Mouse (Mus musculus) T-helper 17 cell (primary cell): ENCODE data around the gene Mrgprh.

ENCODE experiments used
- in situ Hi-C, 2 experiments: fragments of 300-600 bp; cut with MboI, MseI; formaldehyde crosslinking; loops; 1 replicate in 1 of 2; 2 replicates in 1 of 2; pipeline ENCODE4 v1.15.1; 2025; ENCODE audit warnings: high pct_unique_total_duplicates in 2 of 2

Mrgprh gene

DNA sequence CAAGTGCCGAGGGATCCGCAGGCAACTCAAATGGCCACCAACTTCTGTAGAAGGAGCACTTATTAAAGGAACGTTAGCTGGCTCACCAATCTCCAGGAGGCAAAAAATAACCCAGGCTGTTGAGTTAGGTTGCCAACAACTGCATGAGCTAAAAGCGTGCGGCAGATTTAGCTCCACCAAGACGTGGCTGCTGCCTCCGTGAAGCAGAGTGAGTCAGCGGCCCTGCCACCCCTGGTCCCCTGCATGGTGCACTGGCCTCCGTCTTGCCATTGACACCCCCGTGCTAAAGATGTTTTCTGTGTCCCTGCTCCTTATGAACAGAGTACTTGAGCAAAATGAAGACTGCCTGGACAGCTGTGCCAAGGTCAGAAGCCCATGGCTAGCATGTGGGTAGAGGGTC is 9.0 kb upstream of the Mrgprh start:
- in situ Hi-C loops = no loop called here

DNA sequence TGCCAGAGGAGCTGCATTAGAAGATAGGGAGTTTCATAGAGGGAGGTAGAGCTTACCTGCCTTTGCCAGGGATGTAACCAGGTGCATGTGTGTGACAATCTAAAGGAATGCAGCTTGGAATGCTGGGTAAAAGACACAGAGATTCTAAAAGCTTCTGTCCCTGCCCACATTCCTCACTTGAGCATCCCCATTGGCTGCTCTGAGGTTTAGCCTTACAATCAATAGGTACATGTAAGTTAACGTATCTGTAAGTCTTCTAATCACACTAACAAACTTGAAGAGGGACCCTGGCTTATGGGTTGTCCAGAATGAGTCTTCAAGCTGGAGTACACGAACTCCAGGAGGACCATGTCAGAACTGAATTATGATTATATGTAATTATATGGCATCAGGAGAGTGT is 7.8 kb upstream of the Mrgprh start, which contains the start of gene Mas1:
Mas1 (minus strand) TSS at position 101 of the 400 bp plus-strand sequence.
- in situ Hi-C loops = no loop called here

DNA sequence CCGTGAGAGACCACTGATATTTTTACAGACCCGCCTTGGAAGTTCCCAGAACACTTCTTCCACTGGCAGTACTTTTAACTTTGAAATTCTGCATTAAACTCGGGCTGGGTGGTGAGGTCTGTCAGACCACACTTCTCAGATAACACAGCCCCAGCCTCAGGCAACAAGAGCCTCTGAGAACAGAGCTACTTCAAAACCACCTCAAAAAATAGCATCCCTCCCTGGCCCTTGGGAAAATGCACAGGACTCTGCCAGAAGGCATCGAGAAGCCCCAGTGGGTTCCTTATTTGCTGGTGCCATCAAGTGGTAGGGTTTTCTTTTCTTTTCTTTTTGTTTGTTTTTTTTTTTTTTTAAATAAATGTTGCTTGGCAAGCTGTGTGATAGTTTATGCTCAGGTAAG is 7.2 kb upstream of the Mrgprh start:
- in situ Hi-C loops = no loop called here

DNA sequence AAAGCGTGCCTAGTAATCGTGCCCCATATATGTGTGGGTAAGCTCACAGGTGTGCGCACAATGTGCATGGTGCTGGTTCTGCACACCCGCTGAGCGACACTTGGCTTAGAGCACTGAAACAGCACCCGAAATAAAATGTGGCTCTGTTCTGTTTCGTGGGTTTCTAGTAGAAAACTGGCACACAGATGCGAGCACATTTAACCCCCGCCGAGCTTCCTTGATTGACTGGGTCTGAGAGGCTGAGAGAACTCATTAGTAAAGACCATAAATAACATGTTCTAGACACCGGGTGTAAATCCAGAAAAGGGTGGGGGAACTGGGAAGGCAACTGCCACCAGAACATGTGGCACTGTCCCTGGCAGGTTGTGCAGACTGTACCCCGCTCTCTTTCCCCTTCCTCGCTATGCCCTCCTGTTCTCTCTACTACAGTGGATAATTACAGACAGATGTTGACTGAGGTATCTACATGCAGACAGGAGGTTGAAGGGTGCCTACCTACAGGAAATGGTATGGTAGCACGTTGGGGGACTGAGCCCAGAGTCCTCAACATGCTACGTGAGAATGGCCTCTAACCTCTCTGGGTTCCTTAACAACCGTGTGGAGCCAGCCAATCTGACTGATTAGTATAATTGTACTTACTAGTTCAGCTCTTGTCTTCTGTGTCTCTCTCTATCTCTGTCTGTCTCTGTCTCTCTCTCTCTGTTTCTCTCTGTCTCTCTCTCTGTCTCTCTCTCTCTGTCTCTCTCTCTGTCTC is 3.4 kb upstream of the Mrgprh start:
- in situ Hi-C loops = no loop called here

DNA sequence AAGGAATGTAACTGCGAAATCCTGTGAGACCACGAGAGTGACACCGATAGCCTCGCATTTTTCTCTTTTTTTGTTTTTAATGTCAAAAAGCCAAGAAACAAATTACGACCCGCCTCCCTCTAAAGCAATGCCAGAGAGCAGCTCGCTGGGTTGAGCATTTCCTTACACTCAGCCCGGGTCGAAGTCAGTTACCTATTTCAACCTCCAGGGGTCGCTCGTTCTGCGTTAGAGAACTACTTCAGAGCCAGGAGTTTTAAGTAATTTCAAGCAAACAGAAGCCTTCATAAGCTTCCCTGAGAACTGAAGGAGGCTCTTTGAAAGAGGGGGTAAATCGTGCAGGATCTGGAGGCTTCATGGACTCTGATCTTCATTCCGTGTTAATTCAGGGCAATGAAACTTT is 4.3 kb downstream of the Mrgprh start:
- in situ Hi-C loops = loop anchor here in 1 of 2 experiments (5.0 to 25.0 kb wide), 2 partner anchors 52 to 282 kb away; no protein-coding TSS in a partner anchor

DNA sequence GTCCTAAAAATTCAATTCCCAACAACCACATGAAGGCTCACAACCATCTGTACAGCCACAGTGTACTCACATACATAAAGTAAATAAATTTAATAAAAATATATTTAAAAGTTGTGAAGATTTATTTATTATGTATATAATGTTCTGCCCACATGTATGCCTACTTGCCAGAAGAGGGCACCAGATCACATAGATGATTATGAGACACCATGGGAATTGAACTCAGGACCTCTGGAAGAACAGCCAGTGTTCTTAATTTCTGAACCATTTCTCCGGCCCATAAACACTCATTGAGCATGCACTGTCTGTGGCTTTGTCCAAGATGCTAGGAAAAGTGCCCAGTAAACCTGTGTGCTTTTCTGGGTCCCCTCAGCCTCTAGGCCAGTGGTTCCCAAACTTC is 5.4 kb downstream of the Mrgprh start:
- in situ Hi-C loops = loop anchor here in 1 of 2 experiments (5.0 to 25.0 kb wide), 2 partner anchors 51 to 281 kb away; no protein-coding TSS in a partner anchor

DNA sequence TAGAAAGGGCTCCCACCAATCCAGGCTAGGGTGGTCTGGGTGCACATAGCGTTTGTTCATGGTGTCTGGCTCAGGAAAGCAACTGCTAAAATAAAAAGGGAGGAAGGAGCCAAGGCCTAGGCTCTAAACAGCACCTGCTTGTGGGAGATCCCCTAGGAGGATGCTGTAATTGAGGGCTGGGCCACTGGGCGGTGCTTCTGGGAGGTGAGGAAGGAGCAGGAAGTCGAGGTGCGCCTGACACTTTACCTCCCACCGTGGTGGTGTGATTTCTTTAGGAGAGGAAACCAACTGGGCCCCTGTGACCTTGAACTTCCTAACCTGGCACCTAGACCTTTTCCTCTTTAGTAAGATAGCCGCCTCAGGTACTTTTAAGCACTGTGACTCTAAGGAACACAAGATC is 10.8 kb downstream of the Mrgprh start:
- in situ Hi-C loops = loop anchor here in 1 of 2 experiments (25.0 kb wide), 1 partner anchor 276 kb away; no protein-coding TSS in a partner anchor

DNA sequence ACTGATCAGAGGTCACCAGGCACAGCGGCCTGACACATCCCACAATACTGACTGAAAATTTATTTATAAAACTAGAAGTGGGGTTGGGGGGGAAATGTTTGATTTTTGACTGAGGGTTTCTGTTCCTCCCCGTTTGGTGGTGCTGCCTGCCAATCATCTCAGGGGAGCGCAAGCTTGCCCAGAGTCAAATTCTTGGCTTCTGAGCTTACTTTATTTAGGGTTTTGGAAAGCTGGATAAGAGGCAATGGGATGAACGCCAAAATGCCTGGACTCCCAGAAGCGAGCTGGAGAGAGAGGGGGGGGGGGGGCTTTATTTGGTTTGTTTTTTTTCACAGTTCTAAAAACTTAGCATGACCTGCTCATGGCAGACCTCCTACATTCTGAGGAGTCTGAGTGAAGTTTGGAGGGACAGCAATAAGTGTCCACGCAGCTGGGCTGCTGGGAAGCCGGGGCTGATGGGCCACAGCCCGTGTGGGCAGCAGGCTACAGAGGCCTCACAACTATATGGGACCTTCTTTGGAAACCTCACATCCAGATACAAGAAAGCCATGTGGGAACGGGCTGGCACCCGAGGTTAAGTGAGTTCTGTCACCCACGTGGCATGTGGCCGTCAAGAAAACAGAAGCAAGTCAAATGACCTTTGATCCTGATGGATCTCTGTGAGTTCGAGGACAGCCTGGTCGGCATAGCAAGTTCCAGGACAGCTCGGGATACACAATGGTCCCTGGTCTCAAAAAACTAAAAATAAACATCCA is 11.4 kb downstream of the Mrgprh start:
- in situ Hi-C loops = loop anchor here in 1 of 2 experiments (25.0 kb wide), 1 partner anchor 275 kb away; no protein-coding TSS in a partner anchor

DNA sequence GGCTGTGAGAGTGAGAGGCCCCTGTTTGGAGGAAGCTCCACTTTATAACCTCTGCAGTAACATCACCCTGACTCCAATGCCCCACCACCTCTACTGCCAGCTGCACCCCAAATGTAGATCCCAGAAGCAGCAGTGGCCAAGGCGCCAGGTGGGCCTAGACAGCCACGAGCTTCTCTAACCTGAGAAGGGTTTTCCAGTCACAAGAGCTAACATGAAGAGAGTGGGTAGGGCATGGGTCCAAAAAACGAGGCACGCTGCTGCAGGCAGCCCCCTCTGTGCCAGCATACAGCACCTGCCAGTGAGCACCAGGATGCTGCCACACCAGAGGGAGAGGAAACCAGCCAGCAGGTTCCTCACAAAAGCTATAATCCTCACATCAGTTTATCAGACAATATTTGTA is 15.2 kb downstream of the Mrgprh start:
- in situ Hi-C loops = loop anchor here in 1 of 2 experiments (25.0 kb wide), 1 partner anchor 271 kb away; no protein-coding TSS in a partner anchor

DNA sequence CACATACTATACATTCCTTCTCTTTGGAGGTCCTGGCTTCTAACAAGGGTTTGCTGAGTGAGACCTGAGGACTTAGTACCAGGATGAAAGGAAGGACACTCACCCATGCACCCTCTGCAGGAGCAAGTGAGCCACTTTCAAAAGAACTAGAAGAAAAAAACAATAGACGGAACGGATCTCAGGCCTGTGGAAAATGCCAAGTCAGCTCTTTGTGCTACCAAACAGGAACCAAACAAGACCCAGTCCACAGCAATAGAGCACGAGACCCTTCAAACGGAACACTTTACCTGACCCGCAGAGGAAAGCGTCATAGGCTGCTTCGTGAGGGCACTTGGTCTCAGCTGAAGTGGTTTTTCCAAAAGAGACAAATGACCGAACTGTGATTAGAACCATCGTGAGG is 16.2 kb downstream of the Mrgprh start:
- in situ Hi-C loops = loop anchor here in 1 of 2 experiments (25.0 kb wide), 1 partner anchor 270 kb away; no protein-coding TSS in a partner anchor

DNA sequence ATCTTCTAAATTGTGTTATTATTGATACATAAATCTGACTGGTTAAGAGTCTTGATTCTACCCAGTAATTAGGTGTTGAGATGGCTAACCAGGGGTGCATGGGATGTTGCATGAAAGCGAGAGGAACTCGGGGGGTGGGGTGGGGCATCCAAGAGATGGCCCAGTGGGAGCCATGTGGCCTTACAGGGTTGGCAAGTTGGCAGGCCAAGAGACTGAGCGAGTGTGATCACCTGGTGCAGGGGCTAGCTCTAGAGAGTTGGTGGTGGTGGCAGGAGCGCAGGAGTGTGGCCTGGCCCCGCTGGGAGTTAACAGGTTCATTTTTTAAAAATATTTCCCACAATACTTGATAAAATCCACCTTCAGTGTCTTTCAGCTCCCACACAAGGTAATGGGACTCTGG is 21.8 kb downstream of the Mrgprh start:
- in situ Hi-C loops = loop anchor here in 1 of 2 experiments (25.0 kb wide), 1 partner anchor 265 kb away; no protein-coding TSS in a partner anchor

DNA sequence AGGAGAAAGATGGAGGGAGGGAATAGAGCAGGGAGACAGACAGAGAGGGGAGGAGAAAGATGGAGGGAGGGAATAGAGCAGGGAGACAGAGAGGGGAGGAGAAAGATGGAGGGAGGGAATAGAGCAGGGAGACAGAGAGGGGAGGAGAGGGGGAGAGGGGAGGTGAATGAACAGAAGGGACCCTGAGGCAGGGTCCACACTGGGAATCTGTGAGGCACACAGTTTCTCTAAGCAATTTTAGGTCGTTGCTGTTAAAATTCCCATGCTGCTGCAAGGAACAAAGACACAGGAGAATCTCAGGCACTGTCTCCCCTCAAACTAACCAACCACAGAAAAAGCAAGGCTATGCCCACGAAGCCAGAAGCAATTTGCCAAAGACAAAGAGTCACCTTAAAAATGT is 22.8 kb downstream of the Mrgprh start:
- in situ Hi-C loops = loop anchor here in 1 of 2 experiments (25.0 kb wide), 1 partner anchor 264 kb away; no protein-coding TSS in a partner anchor

DNA sequence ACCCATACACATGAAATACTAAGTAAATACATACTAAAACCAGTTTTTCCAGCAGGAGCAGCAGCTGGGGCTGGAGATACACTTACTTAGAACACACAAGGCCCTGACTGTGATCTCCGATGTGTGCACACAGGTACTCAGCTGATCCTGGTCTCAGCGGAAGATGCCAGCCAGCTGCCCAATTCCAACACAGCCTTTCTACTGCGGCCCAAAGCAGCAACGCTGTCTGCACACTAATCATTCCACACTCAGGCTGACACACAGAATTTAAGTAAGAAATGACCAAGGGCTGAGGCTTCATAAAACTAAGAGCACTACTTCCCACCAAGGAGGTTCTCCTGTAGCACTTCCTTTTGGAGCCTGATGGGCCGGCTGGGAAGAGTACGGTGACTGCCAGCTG is 26.5 kb downstream of the Mrgprh start:
- in situ Hi-C loops = no loop called here

DNA sequence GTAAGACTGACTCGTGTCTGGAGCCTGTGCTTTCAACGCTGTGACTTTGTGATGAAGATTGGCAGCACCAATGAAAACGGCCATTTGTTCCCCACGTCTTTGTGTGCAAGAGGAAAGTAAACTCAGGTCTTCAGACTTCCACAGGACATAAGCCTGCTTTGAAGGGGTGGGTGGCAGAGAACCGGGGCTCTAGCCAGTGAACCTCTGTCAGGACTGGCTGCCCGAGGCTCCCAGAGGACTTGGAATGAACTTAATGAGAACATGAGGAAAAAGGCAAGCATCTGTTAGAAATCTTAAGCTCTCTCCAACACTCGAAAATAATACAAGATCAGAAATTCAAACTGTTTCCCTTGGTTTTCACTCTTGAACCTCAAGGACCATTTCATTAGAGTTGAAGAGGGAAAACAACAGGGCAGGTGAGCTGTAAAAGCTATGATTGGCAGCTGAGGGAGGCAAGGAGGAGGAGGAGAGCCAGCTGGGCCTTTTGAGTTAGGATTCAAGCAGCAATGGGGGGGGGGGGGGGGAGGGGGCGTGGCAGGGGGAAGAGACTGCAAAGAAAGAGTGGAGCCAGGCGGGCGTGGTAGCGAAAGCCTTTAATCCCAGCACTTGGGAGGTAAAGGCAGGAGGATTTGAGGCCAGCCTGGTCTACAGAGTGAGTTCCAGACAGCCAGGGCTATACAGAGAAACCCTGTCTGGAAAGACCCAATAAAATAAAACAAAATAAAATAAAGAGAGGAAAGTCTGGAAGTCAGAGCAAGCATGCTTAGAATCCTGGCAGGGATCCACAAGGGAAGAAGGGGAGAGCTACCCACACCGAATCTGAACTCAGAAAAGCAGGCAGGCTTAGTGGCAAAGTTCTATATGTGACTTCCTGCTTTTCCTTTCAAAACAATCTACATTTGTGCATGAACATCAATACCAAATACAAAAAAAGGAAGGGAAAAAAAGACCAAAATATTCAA is 27.8 kb downstream of the Mrgprh start:
- in situ Hi-C loops = no loop called here

DNA sequence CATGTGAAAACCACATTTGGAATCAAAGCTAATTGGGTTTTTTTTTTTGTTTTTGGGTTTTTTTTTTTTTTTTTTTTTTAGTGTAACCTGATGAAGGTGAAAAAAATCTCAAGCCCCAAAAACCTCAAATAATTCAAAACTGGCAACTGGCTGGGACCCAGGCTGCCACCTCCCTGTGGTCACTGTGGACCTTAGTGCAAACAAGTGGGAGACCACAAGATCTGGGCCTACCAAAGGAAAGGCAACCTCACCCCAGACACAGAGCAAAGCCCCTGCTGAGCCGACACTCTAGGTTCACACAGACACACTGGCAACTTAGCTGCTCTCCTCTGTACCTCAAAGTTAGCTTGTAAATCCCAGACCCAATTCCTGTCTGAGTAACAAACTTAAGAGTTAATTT is 28.5 kb downstream of the Mrgprh start:
- in situ Hi-C loops = no loop called here

DNA sequence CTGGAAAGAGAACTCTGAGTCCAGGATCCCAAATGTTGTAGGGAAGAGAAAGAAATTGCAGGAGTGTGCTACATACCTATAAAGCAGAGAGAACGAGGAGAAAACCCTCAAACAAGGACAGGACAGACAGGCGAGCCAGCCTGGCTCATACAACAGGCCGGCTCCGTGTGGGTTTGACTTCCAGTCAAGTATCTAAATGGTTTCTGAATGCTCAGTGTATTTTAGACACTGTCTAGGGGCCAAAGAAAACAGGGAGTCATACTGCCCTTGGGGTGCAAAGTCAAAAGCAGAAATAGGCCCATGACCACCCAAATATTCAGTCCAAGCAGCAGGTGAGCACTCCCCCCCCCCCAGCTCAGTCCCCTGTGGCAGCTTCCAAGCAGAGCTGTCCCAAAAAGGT is 30.0 kb downstream of the Mrgprh start:
- in situ Hi-C loops = no loop called here

DNA sequence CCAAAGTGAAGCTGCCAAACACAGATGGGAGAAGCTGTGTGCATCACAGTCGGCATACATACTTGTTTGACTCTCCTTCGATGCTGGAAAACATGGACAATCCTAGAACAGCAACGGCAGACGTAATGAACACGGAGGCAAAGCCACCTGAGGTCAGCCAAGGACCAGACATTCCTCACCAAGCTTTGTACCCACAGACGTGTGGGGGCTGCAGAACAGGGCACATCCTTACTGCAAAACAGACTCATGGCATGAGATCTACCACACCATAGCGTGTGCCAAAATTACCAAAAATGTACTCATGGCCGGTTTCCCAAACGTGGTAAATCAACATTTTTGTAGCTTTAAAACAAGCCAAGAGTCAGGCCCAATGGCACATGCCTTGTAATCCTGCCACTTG is 30.6 kb downstream of the Mrgprh start:
- in situ Hi-C loops = no loop called here

DNA sequence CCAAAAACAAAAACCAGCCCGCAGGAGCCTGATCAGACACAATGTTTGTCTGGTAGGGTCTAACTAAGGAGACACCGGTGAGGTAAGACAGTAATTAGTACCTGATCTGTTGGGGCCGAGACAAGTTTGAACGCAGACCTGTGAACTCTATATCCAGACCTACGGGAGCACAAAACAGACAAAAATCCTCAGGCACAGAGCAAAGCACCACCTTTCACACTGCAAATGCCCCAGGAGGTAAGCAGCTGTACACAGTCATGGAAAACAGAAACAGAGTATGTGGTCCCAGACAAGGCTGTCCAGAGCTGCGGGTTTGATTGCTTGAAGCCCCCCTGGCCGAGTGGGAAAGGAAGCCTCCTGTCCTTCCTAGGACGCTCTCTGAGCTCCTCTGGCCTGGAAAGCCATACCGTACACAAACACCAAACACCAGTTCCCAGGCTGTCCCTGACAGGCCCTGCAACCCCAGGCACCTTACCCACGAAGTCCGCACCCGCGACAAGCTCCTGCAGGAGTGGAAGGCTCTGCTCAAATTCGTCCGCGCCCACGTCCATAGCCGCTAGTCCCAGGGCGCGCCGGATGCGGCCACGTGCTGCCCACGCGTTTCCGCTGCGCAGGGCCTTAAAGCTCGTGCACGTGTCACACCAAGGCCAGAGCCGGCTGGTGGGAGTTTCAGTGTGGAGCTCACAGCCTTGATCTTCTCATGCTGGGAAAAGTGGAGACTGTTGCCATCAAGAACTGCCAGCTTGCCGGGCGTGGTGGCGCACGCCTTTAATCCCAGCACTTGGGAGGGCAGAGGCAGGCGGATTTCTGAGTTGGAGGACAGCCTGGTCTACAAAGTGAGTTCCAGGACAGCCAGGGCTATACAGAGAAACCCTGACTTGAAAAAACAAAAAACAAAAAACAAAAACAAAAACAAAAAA is 33.8 kb downstream of the Mrgprh start, which contains the start of gene Pnldc1:
Pnldc1 (minus strand) TSS at position 870 of the 920 bp plus-strand sequence.
- in situ Hi-C loops = loop anchor here in 1 of 2 experiments (5.0 kb wide), 1 partner anchor 53 kb away; the partner anchor contains the start of gene Acat2

DNA sequence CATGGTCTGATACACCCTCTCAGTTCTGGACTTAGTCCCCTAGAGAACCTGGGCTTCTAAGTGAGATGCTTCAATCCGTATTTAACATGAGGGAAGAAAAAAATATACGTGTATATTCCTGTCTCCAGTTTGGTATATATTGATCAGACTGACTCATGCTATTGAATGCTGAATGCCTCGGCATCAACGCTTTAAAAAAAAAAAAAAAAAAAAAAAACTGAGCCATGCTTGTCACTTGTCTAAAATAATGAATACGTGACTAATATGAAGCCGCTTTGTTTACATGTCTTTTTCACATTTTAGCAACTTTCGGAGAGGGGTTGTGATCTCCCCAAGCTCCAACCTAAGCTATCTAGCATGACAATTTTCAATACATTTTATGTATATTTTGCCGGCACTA is 34.6 kb downstream of the Mrgprh start:
- in situ Hi-C loops = loop anchor here in 1 of 2 experiments (5.0 kb wide), 1 partner anchor 52 kb away; the partner anchor contains the start of gene Acat2

DNA sequence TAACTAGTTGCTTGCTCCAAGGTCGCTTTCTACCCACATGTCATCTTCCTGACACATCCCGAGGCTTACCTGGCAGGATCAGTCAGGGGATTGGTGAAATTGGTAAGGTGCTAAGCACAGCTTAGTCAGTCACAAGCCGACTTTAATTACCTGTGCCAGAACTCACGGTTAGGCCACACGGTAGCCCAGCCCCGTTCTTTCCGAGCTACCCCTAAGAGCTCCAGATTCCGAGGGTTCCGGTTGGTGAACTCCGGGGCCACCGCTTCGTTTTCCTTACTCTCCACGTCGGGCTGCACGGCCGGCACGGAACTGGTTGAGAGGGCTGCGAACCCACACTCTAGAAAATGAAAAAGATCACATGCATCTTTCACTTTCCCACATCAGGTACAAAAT is 39.6 kb downstream of the Mrgprh start, which contains the start of gene Tcp1:
Tcp1 (plus strand) TSS at position 214 of the 393 bp plus-strand sequence.
- in situ Hi-C loops = no loop called here
